Mouse (Mus musculus) urinary bladder, postnatal 10 days (tissue): ENCODE results near the gene Mtmr2.
A peak's percentile ranks its signal among the peaks of the same experiment; 100 is the strongest.
"Not testable (repeated sequence)": the region's sequence is repeated elsewhere in the genome, so short reads cannot be mapped to it uniquely, and the experiment has no call there.

Experiments
- DNase-seq: peaks from one replicate; pipeline ENCODE4 v3.0.0; 2022; ENCODE audit warnings: low spot score

Gene Mtmr2

DNA sequence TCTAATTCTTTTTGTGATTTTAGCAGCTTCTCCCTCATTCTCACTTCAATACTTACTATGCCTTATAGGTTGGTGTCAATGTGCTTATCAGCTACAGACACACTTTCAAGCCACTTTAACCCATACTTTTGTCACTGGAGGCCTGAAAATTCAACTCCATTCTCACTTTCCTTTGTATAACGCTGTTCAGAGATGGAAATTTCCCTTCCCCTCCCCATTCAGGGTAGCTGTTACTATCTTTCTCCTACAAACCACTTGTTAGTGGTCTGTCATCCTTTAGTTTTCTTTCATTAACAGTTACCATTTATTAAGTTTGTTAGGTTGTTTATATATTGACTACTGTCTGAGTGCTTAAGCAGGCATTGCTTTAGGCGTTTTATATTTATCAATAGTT is at the start of gene Mtmr2:
Mtmr2 (plus strand) TSS at position 7 of the 394 bp plus-strand sequence.
- DNase-seq = no peak

DNA sequence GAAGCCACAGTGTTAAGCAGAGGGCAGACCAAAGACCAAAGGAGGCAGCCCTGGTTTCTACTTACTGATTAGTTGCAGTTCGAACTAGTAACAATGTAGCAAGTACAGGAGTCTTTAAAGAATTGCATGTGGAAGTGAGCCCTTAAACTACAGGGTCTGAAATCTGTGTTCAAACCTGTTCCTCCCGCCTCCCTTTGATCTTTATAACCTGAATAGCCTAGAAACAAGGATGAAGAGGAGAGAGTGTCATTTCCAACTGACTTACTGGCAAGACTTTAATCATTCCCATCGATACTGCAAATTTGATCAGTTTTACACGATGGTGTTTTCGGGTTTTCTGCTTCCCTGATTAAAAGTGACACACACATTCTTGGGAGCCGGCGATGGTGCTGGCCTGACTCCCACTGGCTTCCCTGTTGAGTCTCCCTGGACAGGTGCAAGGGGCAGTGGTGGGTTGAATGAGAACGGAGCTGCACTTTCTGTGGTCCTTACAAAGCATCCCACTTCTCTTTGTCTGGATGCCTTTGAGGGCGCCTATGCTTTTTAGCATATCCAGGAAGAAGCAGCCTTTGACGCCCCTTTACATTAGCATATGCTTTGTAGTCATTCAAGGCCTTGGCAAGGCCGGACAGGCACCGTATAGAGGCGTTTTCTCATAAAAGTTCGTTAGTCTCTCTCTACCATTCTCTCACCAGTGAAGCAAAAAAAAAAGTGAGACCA is 49.0 kb upstream of the Mtmr2 start:
- DNase-seq = no peak

DNA sequence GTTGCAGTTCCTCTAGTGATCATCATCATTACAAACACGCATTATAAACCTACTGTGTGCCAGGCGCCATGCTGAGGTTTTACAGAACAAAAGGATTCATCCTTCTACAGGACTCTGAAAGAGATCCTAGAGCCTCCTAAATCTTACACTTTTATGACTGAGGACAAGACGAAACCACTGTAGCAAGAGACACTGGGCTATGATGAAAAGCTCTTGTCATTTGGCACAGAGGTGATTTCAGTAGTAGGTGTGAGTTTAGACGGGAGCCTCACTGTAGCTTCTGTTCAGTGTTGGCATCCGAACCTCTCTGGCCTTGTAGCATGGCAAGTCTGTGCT is 48.5 kb upstream of the Mtmr2 start:
- no peak for DNase-seq

DNA sequence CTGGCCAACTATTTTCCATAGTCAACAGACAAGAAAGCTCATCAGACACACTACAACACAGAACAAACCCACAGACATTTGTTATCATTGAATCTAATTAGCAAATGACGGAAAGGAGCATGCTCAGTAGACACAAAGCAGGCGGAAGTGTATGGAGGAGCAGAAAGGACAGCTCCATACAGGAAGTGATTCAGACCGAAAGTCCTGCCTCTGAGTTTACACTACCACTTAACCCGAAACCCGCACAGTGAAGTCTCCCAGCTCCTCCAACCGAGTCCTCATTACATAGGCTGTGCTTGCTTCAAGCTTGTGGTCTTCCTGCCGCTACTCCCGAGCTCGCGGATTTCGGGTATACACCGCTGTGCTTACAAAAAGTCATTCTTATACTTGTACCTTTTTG is 46.4 kb upstream of the Mtmr2 start:
- DNase-seq = no peak

DNA sequence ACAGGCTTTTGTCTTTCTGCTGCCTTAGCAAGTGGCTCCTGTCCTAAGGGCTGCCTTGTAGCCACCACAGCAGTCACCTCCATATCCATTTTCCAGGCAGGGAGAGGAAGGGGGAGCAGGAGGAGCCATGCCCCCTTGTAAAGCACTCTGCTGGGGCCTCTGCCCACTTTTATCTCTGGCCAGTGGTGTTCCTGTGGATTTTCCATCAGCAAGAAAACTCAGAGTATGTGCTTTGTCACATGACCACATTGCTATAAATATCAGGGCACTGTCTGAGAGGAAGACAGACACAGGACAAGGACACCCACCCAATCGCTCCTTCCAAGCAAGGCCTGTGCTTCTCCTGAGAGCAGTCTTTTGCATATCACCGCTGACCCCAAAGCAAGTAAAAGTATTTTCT is 45.1 kb upstream of the Mtmr2 start:
- no peak for DNase-seq

DNA sequence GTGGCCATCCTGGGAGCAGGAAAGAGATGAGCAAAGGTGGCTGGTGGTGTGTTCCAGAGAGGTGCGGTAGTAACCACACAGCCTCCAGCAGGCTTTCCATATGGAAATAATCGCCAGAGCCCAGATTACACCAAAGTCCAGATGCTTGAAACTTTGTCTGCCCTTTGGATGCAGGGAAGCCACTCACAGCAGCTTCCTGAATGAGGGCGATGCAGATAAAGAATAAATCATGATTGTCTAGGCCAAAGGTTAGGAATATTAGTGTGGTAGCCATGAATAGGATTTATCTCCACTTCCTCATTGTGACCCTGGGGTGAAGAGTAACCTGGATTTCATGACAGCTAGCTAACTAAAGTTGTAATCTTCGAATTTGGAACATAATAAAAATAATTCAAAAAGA is 43.3 kb upstream of the Mtmr2 start:
- no peak for DNase-seq

DNA sequence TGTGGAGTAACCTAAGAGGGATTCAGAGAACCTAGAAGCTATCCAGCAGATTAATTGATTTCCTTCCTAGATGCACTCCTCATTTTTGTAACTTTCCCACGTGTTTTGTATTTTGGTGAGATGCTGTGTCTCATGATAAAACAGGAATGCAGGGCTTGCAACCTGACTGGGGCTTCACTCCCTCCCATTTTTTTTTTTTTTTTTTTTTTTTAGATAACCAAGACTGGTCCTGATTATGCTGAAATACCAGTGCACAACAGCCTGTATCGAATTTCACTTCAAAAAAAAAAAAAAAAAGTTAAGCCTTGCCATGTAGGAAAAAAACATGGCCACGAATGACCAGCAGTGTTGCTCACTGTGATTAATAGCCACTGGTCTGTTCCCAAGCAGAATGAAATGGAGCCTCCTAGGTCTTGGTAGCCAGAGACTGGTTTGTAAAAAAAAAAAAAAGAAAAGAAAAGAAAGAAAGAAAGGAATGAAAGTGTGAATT is 41.1 kb upstream of the Mtmr2 start:
- no peak for DNase-seq

DNA sequence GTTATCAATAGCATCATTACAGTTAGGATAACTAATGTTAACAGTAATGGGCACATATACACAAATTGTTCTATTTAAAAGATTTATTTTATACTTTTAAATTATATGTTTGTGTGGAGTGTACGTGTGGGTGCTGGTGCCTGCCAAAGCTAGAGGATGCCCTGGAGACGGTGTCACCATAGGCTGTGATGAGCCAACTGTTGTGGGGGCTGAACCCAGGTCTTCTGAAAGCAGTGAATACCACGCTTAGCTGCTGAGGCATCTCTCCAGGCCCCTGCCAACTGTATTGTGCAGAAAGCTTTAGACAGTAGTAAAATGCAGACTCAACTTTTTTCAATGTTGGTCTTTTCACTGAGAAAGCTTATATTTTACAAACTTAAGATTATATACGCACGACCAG is 38.8 kb upstream of the Mtmr2 start:
- no peak for DNase-seq

DNA sequence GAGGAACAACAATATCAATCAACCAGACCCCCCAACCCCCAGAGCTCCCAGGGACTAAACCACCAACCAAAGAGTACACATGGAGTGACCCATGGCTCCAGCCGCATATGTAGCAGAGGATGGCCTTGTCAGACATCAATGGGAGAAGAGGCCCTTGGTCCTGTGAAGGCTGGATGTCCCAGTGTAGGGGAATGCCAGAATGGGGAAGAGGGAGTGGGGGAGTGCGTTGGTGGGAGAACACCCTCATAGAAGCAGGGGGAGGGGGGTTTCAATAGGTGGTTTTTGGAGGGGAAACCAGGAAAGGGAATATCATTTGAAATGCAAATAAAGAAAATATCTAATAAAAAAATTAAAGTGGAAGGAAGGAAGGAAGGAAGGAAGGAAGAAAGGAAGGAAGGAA is 32.3 kb upstream of the Mtmr2 start:
- DNase-seq = not testable (repeated sequence)

DNA sequence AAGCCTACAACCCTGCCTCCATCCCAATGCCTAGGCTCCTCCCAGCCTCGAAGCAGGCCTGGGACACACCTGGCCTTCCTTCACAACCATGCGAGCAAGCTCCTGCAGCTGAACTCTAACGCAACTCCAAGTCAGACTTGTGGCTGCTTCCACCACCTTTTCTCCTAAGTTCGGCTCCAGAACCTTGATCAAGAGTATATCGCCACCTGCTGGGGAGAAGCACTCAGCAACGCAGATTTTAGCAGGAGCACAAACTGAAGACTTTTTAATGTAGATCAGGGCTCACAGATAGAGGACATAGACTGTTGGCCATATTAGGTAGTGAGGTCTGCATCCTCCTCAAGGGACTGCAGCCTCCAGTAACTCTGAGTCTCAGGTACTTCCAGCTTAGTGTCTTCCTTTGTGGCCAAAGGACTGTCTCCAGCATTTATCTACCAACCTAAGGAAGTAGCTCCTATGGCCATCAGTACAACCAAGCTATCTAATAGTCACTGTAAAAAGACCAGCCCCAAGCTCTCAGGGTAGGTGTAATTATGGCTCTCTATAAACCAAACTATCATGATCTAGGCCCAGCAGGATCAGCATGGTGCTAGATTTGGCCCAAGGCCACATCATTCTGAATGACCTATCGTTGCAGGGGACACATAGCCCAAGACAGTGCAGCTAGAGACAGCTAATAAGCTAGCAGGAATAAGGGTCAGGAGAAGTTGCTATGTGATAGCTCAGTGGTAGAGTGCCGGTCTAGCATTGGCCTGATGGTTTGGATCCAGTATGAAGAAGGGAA is 31.7 kb upstream of the Mtmr2 start:
- no peak for DNase-seq

DNA sequence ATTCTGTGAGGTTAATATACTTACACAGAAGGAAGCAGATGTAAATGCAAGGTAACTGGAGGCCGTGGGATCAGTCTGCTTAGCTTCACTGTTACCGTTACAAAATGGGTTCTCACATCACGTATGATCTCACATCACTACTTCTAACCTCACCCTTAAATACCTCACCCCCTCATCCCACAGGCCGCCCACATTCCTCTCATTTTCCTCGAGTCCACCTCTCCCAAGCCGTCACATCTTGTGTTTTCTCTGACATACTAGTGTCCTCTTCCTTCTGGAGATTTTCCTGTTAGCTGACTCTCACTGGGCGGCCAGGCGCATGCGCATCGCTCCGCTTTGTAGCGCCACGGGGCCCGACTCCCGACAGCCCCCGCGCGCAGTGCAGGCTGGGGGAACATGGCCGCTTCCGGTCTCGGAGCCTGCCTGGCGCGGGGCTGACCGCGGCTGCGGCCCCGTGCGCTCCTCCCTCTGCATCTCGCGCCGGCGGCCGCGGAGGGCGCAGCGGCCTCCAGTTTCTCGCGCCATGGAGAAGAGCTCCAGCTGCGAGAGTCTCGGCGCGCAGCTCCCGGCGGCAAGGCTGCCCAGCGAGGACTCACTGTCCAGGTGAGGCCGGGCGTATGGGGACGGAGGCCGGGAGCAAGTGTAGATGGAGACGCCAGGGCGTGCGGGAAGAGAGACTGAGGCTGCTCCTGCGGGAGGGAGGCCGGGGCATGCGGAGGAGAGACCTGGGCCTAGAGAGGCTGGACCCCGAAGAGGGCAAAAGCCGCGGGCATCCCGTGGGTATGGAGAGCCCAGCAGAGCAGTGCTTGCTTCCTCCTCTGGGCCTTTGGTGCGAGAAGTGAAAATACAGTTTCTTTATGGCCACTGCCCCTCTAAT is 826 bp downstream of the Mtmr2 start:
- DNase-seq = peak; percentile 74

DNA sequence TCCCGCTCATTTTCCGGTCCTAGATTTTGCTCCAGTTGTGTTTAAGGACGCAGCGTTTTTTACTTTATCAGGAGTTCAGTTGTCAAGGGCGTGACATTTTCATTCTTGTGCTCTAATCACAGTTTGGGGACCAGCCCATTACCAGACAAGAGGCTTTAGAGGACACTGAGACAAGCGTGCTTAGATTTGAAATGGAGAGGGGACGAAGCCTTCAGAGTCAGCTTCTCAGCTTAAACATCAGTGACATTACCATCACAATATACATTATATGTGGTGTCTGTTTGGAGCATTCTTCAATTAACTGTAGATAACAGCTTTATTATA is 1.4 kb downstream of the Mtmr2 start:
- DNase-seq = no peak

DNA sequence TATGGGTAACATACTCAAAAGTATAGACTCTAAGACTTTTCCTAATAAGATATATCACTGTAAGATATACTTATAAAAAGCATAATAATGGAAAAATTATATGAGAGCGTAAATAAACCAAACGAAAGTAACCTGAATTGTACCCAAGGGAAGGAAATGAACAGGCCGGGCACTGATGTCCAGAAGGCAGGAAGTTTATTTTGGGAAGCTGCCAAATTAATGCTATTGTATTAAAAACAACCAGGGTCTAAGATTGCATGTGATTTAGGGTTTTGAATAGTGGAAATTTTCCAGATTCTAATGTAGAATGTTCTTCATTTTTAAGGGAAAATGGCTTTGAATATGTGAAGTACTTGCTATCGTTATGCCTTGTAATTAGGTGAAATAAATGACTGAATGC is 4.3 kb downstream of the Mtmr2 start:
- no peak for DNase-seq

DNA sequence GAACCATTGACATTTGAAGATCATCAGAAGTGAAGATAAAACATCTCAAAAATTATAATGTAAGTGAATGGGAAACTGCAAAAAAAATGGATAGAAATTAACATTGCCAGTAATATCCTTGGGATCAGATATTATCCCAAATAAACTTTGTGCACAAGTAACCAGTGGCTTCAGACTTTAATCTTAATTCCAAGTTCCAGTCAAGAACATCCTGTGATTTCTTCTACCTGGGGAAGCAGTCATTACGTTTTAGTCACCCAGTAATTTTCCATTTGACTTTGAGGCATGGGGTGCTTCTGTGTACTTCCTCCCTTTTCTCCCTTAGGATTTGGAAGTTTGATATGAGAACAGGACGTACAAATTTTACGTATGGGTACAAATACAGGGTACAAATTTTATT is 12.2 kb downstream of the Mtmr2 start:
- DNase-seq = no peak

DNA sequence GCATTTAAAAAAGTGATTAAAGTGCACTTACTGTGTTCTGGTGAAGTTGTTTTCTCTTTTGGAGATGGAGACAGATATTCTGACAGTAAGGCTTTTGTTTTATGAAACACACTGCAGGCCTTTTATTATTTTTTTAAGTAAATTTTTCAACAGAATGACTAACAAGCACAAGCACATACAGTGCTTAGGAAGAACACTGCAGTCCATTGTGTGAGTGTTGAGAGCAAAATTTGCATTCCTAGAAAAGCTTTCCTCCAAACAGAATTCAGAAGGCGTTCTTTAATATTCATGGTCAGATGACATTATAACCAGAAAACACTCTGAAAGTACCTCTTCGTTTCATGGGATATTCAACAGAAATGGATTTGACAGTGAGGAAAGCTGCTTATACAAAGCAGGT is 17.4 kb downstream of the Mtmr2 start:
- no peak for DNase-seq

DNA sequence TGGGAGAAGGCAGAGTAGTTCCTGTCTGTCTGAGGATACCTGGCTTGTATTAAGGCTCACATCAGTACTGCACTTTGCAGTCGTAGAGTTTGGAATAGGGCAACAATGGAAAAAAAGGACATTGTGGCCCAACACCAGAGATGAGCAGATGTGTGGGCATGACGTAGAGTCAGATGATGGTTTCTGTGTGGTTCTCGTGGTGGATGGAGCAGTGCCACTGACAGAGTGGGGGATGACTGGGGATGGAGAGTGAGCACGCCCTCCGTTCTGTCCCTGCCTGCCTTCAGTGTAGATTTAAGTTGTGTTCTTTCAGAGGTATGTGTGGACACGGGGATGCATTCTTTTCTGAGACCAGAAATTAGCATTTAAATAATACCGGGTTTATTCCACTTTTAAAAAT is 18.4 kb downstream of the Mtmr2 start:
- no peak for DNase-seq

DNA sequence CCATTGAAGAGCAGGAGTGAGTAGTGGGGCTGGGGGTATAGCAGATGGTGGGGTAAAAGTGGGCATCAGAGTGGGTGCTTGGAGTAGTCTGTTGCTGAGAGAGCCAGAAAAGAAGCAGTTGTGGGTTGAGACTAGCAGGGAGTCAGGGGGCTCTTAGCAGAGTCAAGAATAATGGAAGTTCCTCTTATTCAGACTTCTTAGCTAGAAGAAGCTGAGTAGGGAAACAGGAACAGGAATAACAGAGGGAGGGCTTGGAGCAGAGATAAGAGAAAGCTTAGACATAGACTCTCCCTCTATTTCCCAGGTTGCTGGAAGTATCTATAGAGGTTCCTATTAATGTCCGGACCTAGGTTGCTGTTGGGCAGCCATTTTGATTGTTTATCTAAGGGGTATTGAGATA is 26.5 kb downstream of the Mtmr2 start:
- DNase-seq = no peak

DNA sequence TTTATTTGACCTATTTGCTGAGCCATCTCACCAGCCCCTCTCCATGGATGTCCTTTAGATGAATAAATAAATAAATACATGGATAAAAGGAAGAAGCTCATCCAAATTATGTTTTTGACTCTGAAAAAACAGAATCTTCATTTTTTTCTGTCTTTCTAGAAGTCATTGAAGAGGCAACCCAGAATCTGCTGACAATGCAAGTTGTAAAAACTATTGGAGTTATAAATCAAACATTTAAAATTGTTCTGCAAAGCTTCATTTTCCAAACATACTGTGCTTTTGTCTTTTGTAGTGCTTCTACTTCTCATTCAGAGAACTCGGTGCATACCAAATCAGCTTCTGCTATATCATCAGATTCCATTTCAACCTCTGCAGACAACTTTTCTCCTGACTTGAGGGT is 33.8 kb downstream of the Mtmr2 start:
- DNase-seq = no peak

DNA sequence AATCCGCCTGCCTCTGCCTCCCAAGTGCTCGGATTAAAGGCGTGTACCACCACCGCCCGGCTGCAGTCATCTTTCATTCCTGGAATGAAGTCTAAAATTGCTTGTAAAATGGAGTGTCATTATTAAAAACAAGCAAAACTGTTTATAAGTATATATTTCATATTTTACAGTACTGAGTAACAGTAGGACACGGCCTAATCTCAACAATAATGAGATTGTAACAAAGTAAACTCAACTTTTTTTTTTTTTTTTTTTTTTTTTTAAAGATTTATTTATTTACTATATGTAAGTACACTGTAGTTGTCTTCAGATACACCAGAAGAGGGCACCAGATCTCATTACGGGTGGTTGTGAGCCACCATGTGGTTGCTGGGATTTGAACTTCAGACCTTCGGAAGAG is 42.7 kb downstream of the Mtmr2 start:
- not testable (repeated sequence) for DNase-seq

DNA sequence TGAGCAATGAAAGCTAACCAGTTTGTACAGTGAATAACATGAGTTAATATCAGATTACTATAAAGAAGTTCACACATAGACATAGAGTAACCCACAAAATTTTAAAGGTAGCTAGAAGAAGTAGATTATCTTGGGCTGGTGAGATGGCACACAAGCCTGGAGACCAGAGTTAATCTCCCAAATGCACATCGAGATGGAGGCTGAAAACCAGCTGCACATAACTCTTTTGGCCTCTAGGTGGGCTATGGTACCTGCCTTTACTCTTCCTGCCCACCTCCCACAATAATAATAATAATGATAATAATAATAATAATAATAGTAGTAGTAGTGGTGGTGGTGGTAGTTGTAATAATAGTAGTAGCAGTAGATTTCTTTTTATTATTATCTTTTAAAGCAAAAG is 46.1 kb downstream of the Mtmr2 start:
- no peak for DNase-seq

DNA sequence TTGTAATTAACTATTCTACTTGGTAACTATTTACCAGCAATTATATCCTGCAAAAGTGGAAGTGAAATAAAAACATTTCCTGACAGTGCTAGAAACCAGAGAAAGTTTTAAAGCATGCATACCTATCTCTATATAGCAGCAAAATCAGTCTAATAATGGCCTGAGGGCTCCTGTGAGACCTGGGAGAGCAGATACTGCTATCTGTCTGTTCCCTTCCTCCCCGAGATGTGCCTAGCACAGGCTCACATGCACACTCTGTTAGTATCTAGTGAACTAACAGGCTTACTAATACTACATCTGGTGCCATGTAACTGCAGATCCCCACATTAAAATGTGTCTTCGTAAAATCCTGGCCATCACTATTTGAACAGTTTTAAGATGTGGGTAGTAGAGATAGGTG is 46.5 kb downstream of the Mtmr2 start:
- DNase-seq = no peak

DNA sequence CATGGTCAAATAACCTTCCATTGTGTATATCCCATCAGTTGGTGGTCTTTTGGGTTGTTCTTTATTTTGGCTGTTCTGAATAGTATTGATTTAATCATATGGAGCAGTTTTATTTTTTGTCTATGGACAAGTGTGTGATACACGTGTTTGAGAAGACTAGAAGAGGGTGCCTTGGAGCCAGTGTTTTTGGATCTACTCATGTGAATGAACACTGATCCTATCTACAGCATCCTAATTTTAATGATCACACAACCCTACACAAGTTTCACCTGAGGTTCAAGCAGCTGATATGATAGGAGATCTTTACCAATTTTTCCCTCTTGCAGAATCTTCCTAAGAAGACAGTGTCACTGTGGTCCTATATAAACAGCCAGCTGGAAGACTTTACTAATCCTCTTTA is 56.3 kb downstream of the Mtmr2 start:
- DNase-seq = no peak

DNA sequence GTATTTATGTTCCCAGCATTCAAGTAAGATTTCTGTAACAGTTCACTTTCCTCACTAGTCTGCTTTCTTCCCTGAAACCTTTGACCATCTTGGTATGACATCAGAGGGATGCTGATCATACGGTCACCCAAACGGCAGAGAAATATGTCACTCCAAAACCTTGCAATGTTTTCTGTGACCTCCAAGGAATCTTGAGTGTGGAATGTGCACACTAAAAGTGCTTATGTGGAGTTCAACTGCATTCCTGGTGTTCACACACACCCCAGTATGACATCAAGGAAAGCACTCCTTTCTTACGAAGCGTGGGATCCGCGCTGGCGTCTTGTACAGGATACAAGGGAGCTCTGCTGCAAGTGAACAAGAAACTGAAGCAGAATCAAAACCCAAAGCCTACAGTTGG is 58.6 kb downstream of the Mtmr2 start:
- DNase-seq = no peak
